Mouse (Mus musculus) hindlimb bud, embryonic 11.5 days (tissue): ENCODE measurements around the gene Inpp5d.

ENCODE experiments used
- DNase-seq: peaks from one replicate; pipeline ENCODE4 v3.0.0-alpha.2; 2012; ENCODE audit warnings: low read depth, low spot score; ENCODE audit errors: extremely low spot score

Gene Inpp5d

DNA sequence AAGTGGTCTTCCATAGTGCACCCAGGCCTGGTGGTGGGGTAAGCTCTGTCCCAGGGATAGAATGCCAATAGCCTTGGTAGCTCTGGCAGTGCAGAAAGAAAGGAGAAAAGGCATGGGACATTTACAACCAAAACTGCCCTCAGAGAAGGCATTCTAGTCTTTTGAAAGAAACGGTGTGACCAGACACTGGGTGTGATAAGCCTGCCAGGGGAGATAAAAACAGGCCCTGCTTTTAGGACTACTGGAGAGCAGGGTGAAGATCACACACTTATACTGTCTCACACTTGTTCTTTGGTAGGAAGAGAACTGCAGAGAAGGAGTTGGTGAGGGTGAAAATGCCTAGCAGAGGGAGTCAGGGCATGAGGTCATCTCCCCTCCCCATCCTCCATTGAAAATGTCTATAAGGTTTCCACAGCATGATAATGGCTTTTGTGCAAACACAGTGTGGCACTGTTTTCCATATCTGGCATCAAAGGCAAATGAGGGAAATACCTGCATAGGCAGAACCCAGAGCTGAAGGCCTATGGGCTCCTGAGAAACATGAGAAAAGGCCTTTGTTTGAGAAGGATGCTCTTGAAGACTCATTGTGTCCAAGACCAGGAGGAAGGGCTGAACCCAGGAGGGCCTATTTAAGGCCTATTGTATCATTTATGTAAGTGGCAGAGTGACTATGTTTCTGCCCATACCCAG lies 4.0 kb downstream of the Inpp5d start:
- DNase-seq: no peak

GRCm38 (mm10) chr1:87624826-87625225 lies 4.7 kb downstream of the Inpp5d start:
- no peak for DNase-seq

- DNase-seq: no peak
These were observed 5.3 kb downstream of the Inpp5d start for GRCm38 (mm10) chr1:87625254-87626025.

- no peak for DNase-seq
These were observed 6.2 kb downstream of the Inpp5d start for GRCm38 (mm10) chr1:87626344-87626743.

- DNase-seq: no peak
These were observed 8.0 kb downstream of the Inpp5d start for GRCm38 (mm10) chr1:87628085-87628484.

DNA sequence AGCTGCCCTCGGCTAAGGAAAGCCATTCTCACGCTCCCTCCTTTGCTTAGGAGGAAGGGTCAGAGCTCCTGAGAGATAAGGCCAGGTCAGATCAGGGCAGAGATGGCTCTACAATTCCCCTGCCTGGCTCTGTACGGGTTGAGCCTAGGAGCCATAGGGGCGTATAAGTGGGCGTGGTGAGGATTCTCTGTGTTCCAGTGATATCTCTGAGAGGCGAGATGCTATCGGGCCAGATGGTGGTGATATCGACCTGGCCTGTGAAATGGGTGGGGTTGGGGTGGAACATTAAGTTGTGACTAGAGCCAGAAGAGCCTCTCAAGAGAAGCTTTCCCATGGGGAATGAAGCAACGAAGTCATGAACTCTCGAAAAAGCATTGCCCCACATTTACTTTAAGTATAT lies 11.5 kb downstream of the Inpp5d start:
- DNase-seq: no peak

DNA sequence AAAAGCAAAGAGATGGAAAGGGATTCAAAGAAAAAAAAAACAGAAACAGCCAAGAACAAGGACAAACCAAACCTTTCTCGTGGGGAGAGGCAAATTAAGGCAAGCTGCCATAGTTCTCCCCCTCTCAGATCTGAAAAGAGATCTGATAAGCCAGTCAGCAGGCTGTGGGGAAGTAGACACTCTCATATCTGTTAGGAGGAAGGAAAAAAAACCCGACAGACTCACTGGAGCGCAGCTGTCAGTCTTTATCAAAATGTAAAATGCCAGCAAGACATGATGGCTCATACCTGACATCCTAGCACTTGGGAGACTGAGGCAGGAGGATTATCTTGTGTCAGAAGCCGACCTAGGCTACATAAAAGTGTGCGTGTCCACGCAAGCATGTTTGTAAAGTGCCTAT lies 12.1 kb downstream of the Inpp5d start:
- DNase-seq: no peak

DNA sequence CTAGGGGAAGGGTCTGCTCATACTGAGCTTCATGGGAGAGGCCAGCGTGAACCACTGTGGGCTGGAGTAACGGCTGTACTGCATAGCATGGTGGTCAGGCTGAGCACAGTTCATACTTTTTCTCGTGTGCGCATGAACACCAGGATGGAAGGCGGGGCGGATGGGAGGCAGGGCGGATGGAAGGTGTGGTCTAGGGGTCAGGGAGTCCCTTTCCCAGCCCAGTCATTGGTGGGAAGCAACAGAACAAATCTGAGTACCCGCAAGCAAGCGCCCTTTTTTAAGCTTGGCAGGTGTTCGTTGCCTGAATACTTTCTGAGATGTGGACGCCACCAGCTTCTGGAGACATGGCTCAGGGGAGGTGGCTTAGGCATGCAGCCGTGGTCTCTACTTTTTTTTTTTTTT lies 16.6 kb downstream of the Inpp5d start:
- no peak for DNase-seq

DNA sequence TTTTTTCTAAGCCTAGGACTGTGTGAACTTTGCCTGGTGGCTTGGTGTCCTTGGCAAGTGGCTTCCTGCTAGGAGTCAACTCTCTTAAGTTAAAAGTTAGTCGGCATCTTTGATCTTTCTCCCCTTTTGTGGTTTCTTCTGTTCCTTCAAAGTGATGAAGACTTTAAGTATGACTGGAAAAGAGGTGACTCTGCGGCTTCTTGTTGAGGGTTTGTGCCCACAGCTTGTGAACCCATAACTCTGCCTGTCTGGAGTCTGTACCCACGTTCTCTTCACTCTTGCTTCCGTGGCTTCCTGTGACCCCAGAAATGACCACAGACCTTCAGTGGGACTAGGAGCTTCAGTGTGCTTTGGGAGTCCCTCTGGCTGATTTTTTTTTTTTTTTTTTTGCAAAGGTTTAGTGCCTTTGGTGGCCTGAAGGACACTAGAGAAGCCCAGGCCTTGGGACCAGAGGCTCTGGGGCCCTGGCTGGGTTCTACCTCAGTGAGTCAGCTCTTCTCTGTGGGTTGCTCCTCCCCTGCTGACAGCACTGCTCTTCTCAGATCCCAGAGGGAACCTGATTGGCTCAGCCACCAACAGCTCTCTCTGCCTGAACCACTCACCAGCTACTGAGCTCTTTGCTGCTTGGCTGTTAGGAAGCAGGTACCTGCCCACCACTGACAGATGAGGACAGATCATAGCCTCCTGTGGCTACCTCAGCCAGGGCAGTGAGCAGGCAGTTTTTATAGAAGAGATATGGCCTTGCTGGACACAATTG lies 17.2 kb downstream of the Inpp5d start:
- no peak for DNase-seq

DNA sequence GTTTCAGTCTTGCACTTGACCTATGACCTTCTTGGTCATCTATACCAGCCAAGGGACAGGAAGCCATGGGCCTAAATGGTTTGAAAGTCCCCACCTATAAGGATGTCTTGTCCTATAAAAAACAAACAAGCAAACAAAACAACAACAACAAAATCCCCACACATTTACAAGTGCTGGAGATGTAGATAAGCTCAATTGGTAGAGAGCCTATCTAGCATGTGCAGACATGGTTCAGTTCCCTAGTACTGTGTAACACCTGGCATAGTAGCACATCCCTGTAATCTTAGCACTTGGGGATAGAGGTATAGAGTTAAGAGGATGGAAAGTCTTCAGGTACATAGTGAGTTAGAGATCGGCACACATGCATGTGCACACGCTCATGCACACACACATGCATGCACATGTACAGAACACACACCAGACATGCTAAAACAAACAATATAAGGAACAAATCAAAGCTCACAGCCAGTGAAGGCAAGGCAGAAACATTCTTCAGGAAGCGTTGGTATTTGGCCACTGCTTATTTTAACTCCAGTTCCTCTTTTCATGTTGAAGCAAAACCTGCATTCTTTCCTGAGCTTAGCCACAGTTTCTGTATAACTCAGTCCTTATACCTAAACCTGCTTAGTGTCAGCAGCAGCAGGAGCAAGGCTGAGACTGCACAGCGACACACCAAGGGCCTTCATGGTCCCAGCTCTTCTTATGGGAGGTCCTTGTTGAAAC lies 17.9 kb downstream of the Inpp5d start:
- DNase-seq: no peak

- no peak for DNase-seq
These were observed 19.6 kb downstream of the Inpp5d start for GRCm38 (mm10) chr1:87639724-87640123.

DNA sequence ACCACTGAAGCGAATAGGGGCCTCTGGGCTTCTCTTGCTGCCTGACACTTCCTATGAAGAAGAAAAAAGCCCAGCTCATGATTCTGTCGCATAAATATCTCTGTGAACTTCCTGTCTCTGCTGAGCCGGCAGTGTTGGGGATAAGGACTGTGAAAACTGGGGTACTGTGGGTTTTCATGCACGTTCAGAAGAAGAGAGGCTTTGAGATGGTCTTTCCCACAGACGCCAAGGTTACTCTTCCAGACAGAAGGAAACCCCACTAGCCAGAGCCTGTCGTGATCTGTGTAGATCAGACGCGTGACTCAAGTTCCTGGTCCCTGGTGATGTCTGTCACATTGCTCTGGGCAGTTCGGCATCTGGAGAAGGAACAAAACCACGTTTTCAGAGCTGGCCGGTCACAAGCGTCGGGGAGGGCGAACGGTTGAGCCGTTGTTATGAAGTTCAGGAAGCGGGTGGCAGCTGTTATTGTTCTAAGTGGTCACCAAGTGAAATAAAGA lies 20.1 kb downstream of the Inpp5d start:
- DNase-seq: no peak

DNA sequence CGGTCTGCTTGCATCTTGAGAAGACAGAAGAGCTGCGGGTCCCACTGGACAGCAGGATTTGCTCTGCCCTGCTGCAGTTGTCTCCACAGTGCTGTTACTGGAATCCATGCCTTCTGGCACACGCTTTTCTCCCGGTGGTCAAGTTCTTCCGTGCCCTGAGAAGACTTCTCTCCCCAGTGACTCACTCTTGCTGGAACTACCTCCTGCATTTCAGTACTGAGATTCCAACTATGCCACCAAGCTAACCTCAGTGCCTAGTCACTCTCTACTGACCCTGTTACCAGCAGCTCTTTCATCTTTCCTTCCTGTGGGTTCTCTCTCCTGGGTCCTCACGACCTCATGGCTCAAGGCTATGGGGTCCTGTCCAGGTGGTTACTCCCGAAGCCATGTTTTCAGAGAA lies 22.9 kb downstream of the Inpp5d start:
- DNase-seq: no peak

DNA sequence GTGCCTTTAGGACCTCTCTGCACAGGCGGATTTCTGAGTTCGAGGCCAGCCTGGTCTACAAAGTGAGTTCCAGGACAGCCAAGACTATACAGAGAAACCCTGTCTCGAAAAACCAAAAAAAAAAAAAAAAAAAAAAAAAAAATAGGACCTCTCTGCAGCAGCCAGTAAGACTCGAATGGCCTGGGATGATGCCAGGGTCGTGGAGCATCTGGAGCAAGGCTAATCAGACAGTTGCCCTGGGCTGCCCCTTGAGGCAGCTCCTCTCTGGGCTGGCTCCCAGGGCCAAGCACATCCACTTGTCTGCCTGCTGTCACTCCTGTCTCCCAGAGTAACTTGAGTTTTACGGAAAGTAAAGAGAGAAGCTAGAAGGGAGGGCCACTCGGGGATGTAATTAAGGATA lies 24.9 kb downstream of the Inpp5d start:
- no peak for DNase-seq

DNA sequence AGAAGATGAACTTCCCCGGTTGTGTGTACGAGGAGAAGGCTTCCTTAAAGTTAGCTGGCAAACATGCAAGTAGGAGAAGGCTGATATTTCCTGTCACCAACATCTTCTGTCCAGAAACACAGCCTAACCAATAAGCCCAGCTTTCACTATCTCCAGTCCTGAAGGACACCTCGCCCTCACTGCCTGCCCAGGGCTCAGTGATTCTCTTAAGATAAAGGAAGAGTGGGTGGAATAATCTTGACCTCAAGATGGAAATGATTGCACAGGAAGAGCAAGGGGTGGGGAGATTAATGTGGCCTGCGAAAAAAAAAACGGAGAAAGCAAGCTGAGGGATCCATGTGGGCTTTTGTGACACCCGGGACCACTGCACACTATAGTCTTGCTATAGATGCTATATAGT lies 25.6 kb downstream of the Inpp5d start:
- no peak for DNase-seq

DNA sequence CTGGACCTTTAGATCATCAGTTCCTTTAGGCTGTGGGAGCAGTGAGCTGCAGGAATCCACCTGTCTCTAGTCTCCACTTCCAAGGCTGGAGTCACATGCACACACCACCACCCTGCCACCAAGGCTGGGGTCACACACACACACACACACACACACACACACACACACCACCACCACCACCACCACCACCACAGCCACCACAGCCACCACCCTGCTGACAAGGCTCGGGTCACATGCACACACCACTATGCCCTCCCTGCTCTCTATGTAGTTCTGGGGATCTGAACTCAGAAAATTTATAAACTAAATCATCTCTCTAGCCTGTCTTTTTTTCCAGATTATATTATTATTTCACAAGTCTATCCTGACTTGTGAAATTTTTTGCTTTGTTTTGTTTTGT lies 27.7 kb downstream of the Inpp5d start:
- DNase-seq: no peak

DNA sequence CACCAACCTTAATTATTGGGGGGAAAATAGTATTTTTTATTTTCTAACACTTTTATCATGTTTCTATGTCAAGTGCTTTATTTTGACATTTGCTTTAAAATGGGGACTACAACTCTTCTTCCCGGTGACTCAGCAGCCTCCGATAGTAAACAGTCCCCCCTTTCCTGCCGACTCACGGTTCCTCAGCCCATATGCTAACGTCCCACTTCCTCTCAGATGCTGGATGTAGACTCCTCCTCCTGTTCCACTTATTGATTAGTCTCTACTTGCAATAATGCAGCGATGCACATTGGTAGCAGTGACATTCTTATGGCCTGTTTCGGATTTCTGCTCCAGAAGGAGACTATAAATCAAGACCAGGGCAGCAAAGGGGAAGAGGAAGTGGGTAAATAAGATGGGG lies 28.5 kb downstream of the Inpp5d start:
- DNase-seq: no peak

DNA sequence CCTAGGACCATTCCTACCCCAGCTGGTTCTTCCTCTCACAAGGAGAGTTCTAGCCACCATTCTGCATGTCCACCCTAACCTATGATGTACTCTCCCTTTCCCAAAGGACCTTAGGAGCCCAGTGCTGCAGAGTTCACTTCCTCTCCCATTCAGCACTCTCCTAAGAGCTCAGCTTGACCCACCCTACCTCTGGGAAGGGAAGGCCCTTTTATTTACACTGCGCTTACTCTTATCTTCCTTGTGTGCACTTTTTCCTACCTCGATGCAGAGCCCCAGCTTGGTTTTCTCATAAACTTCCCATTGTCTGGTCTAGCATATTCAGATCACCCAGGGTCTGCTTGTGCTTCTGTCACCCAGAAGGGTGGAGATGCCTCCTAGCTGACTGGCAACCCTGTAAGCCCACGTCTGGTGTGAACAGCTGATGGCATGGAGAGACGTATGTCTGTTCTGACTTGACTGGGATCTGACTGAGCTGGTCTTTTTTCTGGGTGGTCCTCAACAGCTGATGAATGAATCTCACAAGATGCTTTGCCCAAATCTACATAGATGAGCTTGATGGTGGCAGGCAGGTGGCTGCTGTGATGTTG lies 29.2 kb downstream of the Inpp5d start:
- no peak for DNase-seq

GRCm38 (mm10) chr1:87649958-87650474 lies 29.9 kb downstream of the Inpp5d start:
- DNase-seq: no peak

GRCm38 (mm10) chr1:87650611-87651079 lies 30.5 kb downstream of the Inpp5d start:
- no peak for DNase-seq
